Mouse (Mus musculus) brain, embryonic 14.5 days (tissue): Measurements from ENCODE around the gene Lyar.

ENCODE experiments used
- CTCF ChIP-seq: fragments of 200-500 bp; IDR thresholded peaks from 2 replicates; pipeline ENCODE4 v1.5.1; 2012; ENCODE audit warnings: inconsistent platforms, mild to moderate bottlenecking, moderate library complexity, borderline replicate concordance; ENCODE audit not compliant: insufficient read depth, insufficient read length; ENCODE audit errors: extremely low read depth
- POLR2A ChIP-seq: fragments of 200-500 bp; IDR thresholded peaks from 2 replicates; pipeline ENCODE4 v1.6.1; 2012; ENCODE audit warnings: mild to moderate bottlenecking, inconsistent platforms, borderline replicate concordance; ENCODE audit not compliant: poor library complexity, insufficient read depth, insufficient read length, severe bottlenecking; ENCODE audit errors: extremely low read depth

DNA sequence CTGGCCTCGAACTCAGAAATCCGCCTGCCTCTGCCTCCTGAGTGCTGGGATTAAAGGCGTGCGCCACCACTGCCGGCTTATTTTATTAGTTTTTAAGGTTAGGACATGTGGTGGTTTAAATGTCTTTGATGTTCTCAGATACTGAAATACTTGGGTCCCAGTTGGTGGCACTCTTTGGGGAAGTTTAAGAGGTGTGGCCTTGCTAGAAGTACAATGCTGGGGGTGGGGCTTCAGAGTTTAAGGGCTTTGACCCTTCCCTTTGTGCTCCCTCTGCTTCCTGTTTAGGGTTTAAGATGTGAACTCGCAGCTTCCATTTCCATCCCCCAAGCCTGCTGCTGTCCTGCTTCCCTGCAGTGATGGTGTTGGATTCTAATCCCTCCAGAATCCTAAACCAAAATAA, 21.7 kb downstream of the Lyar start:
- no peak for TF ChIP-seq POLR2A
- no peak for TF ChIP-seq CTCF
